Mouse (Mus musculus): ENCODE measurements at regions not wholly inside any gene's neighbourhood (a gene's known extent, or its start where the extent isn't known, plus 50 kb on each side); places are given as distances from the start of the nearest gene placed in this dataset.

DNA sequence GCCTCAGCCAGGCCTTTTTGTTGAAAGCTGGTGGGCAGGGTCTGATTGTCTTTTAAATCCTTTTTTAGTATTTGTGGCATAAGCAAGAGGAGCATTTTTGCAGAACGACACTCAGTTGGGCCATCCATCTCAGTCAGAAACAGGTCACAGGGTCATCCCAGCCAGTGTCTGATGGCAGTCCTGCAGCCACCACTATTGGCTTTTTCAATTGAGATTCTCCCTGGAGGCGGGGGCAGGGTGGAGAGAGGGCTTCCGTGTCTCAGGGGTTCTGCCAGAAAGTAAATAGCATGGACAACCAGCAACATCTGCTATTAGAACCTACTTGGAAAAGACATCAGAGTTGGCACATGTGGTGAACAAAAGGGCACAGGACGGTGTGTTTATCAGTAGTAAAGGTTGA, 293.8 kb upstream of the Npvf start:
- no peak for TF ChIP-seq ELF1 (IDR thresholded peaks at IDR 0.05; ENCODE audit: low read depth, low read length)
- TF ChIP-seq CTCF (conservative IDR thresholded peaks at IDR 0.05 in 1 of 2, IDR thresholded peaks at IDR 0.05 in 1 of 2; ENCODE audit: low read depth in 2 of 2, low read length in 2 of 2): no peak
- TF ChIP-seq MAX (IDR thresholded peaks at IDR 0.05; ENCODE audit: low read length): no peak
- TF ChIP-seq POLR2A (IDR thresholded peaks at IDR 0.05; ENCODE audit: low read depth, low read length): no peak
- no peak for TF ChIP-seq KAT2A (IDR thresholded peaks at IDR 0.05; ENCODE audit: insufficient replicate concordance, low read length)
- TF ChIP-seq ZNF384 (IDR thresholded peaks at IDR 0.05; ENCODE audit: low read depth, low read length): no peak
- TF ChIP-seq SIN3A (IDR thresholded peaks at IDR 0.05; ENCODE audit: low read length): no peak
- TF ChIP-seq SMC3 (IDR thresholded peaks at IDR 0.05; ENCODE audit: low read depth, low read length): no peak
- no peak for TF ChIP-seq CHD2 (IDR thresholded peaks at IDR 0.05; ENCODE audit: low read length)
- no peak for TF ChIP-seq EP300 (IDR thresholded peaks at IDR 0.05; ENCODE audit: low read length)
- no peak for TF ChIP-seq NRF1 (IDR thresholded peaks at IDR 0.05; ENCODE audit: low read depth, low read length)
